Comparison of ENCODE assay signal across 6 mouse cellular contexts in genomic region chr14:118811256-118811655, GRCm38 (mm10). TPM values are rescaled to one million over a fixed set of nuclear protein-coding genes. Genes with fewer than 3 reads are reported as not detected.
DNase-seq lines count a peak whose midpoint lies in the region; ATAC-seq and TF ChIP-seq lines count a peak whose summit lies in the region.
"Not testable (repeated sequence)": the region's sequence is repeated elsewhere in the genome, so short reads cannot be mapped to it uniquely, and the experiment has no call there.
"Had no signal": no experiment of that assay in that cellular context is flagged by ENCODE, and none has a peak within 500 bp of the region (broad histone marks: within the 10 kb centered on the region; RNA-seq: fewer than 3 reads in every experiment).

No protein-coding gene starts in this region.

- 0 out of 2 replicates have a peak, but pooled peaks have one; percentile 14 for ATAC-seq in erythroid progenitor cell, adult 5-6 weeks (replicated peaks; ENCODE audit: low FRiP score, poor library complexity, severe bottlenecking)
- peak; percentile 58 for ATAC-seq in liver, embryonic 12.5 days
- peak; percentile 63; the same call in 1 of the 2 replicates for ATAC-seq in liver, embryonic 14.5 days (ENCODE audit: insufficient read depth)
- ATAC-seq in liver, embryonic 16.5 days (ENCODE audit: low read depth): peak; percentile 58

- not testable (repeated sequence) for H3K9ac ChIP-seq in liver, embryonic 12.5 days; liver, embryonic 16.5 days (ENCODE audit: low read depth, low read length)
- H3K9ac ChIP-seq in liver, embryonic 14.5 days (replicated peaks): peak overlapping the region; percentile 31; the same call in 1 of the 2 replicates

- H3K4me2 ChIP-seq in liver, embryonic 12.5 days: peak overlapping the region; percentile 37; the same call in 1 of the 2 replicates
- peak overlapping the region; percentile 41 for H3K4me2 ChIP-seq in liver, embryonic 14.5 days (ENCODE audit: low read depth)
- peak overlapping the region; percentile 17 for H3K4me2 ChIP-seq in liver, embryonic 16.5 days (ENCODE audit: low read depth, low read length)

- H3K36me3 ChIP-seq in liver, embryonic 12.5 days; liver, embryonic 14.5 days (replicated peaks; ENCODE audit: control insufficient read depth, insufficient read depth, low read depth); liver, embryonic 16.5 days (ENCODE audit: control insufficient read depth, insufficient read depth): not testable (repeated sequence)

- TF ChIP-seq EP300 in liver, embryonic 14.5 days (IDR thresholded peaks at IDR 0.05; ENCODE audit: low read depth): not testable (repeated sequence)

- DNase-seq in liver, embryonic 14.5 days (ENCODE audit: low read depth in 3 of 3, low spot score in 3 of 3): not testable (repeated sequence)

- not testable (repeated sequence) for H3K27ac ChIP-seq in liver, embryonic 12.5 days; liver, embryonic 14.5 days; liver, embryonic 16.5 days (ENCODE audit: low read length)

- peaks cover 20% of the 10 kb centered on the region; the same call in 1 of the 2 replicates for H3K27me3 ChIP-seq in liver, embryonic 12.5 days (replicated peaks)
- H3K27me3 ChIP-seq in liver, embryonic 14.5 days (ENCODE audit: control insufficient read depth, insufficient read depth, low read length); liver, embryonic 16.5 days (ENCODE audit: control insufficient read depth, insufficient read depth, low read depth, low read length): not testable (repeated sequence)

- not testable (repeated sequence) for H3K9me3 ChIP-seq in liver, embryonic 12.5 days (replicated peaks); liver, embryonic 14.5 days (ENCODE audit: control insufficient read depth, low read length); liver, embryonic 16.5 days (replicated peaks; ENCODE audit: control insufficient read depth, low read length)

- not testable (repeated sequence) for H3K4me3 ChIP-seq in liver, embryonic 12.5 days; liver, embryonic 14.5 days (ENCODE audit: insufficient read depth in 1 of 2, low read depth in 2 of 2, low read length in 2 of 2)
- H3K4me3 ChIP-seq in liver, embryonic 16.5 days (ENCODE audit: low read depth, low read length): peak overlapping the region; percentile 25

- peaks cover 50% of the 10 kb centered on the region for H3K4me1 ChIP-seq in liver, embryonic 12.5 days
- H3K4me1 ChIP-seq in liver, embryonic 14.5 days (replicated peaks; ENCODE audit: control insufficient read depth in 2 of 2, insufficient read depth in 2 of 2, low read length in 1 of 2): peaks cover 23 to 45% of the 10 kb centered on the region in 2 experiments
- peaks cover 26% of the 10 kb centered on the region for H3K4me1 ChIP-seq in liver, embryonic 16.5 days (ENCODE audit: control insufficient read depth, low read depth, low read length)

- TF ChIP-seq CTCF in liver, embryonic 14.5 days (IDR thresholded peaks at IDR 0.05; ENCODE audit: low read depth): not testable (repeated sequence)

RNA-seq across cellular contexts. Expression of gene Cldn10, which starts 23.5 kb away (rescaled TPM):
- 1.4 and 3.4 TPM in 2 replicates for total RNA-seq in erythroid progenitor cell, adult 5-6 weeks (2015; ENCODE audit: low replicate concordance)
- not detected in 2 replicates for total RNA-seq in erythroid progenitor cell, adult 5-6 weeks (2017; ENCODE audit: low replicate concordance)
- 0.17 and 0.30 TPM in 2 replicates for polyA plus RNA-seq in liver, embryonic 12.5 days (2016; fragmentation: Nextera tagmentation; extraction: Ambion mirVana)
- polyA plus RNA-seq in liver, embryonic 14.5 days (2012; rRNA removed): 0.05 and 0.06 TPM in 2 replicates
- polyA plus RNA-seq in liver, embryonic 14.5 days (2014; fragmentation: Nextera tagmentation; extraction: Ambion mirVana): 0.45 and 0.51 TPM in 2 replicates
- polyA plus RNA-seq in liver, embryonic 16.5 days (2015; fragmentation: Nextera tagmentation; extraction: Ambion mirVana): 0.43 and 1.3 TPM in 2 replicates
- total RNA-seq: MEL had no signal
- polyA plus RNA-seq: C2C12 had no signal
